ENCODE assay signal across 8 mouse cellular contexts in genomic region chr10:45486603-45486946, GRCm38 (mm10). TPM values are rescaled to one million over a fixed set of nuclear protein-coding genes. Genes with fewer than 3 reads are reported as not detected.
DNase-seq lines count a peak whose midpoint lies in the region; ATAC-seq and TF ChIP-seq lines count a peak whose summit lies in the region.

No protein-coding gene starts in this region.

- H3K36me3 ChIP-seq in spleen, adult 2 months (ENCODE audit: control insufficient read depth, insufficient read depth, low read length): no peaks in the 10 kb centered on the region
- H3K36me3 ChIP-seq in limb, embryonic 13.5 days: no peaks in the 10 kb centered on the region
- no peaks in the 10 kb centered on the region for H3K36me3 ChIP-seq in stomach, postnatal 0 days (ENCODE audit: control insufficient read depth, insufficient read depth, low read length)

- peaks cover 14% of the 10 kb centered on the region for H3K27me3 ChIP-seq in spleen, adult 2 months (ENCODE audit: control insufficient read depth, insufficient read depth, low read length)
- H3K27me3 ChIP-seq in limb, embryonic 13.5 days: peaks cover 34% of the 10 kb centered on the region
- peaks cover 7% of the 10 kb centered on the region; the same call in 1 of the 2 replicates for H3K27me3 ChIP-seq in stomach, postnatal 0 days (ENCODE audit: control insufficient read depth, insufficient read depth, low read length)

- WGBS in spleen, adult 2 months: 2% methylated on average over 37 of the region's 40 CpGs
- under 1% methylated on average over 39 of the region's 40 CpGs for WGBS in limb, embryonic 13.5 days
- under 1% methylated on average over 39 of the region's 40 CpGs for WGBS in stomach, postnatal 0 days

- H3K4me2 ChIP-seq in limb, embryonic 13.5 days (replicated peaks): peak overlapping the region; percentile 98
- H3K4me2 ChIP-seq in stomach, postnatal 0 days (replicated peaks; ENCODE audit: low read depth): peak overlapping the region; percentile 97

- no peak overlapping the region for H3K27ac ChIP-seq in spleen, adult 2 months (ENCODE audit: insufficient read depth, low read length)
- no peak overlapping the region for H3K27ac ChIP-seq in limb, embryonic 13.5 days
- H3K27ac ChIP-seq in stomach, postnatal 0 days (replicated peaks): no peak overlapping the region

- H3K9me3 ChIP-seq in limb, embryonic 13.5 days: no peaks in the 10 kb centered on the region
- no peaks in the 10 kb centered on the region for H3K9me3 ChIP-seq in stomach, postnatal 0 days (ENCODE audit: control insufficient read depth, low read length)

- peak; percentile 60 for DNase-seq in embryo, embryonic 11.5 days (ENCODE audit: low read depth, low spot score)
- no peak for DNase-seq in embryo, embryonic 11 days
- no peak for DNase-seq in spleen, adult 2 months (ENCODE audit: low read depth in 1 of 2, low spot score in 2 of 2)
- no peak for DNase-seq in spleen, postnatal 10 days (ENCODE audit: low spot score in 2 of 2)
- DNase-seq in stomach, postnatal 0 days (ENCODE audit: low spot score): no peak
- DNase-seq in MN1 (ENCODE audit: low spot score): no peak
- no peak for DNase-seq in ovary, postnatal 10 days (ENCODE audit: low spot score)

- H3K4me1 ChIP-seq in spleen, adult 2 months (ENCODE audit: control insufficient read depth, insufficient read depth, insufficient read length): peaks cover 10% of the 10 kb centered on the region; the same call in 1 of the 2 replicates
- H3K4me1 ChIP-seq in limb, embryonic 13.5 days: peaks cover 4% of the 10 kb centered on the region; the same call in 1 of the 2 replicates
- 0 out of 2 replicates have a peak, but pooled peaks cover 4% of the 10 kb centered on the region for H3K4me1 ChIP-seq in stomach, postnatal 0 days (replicated peaks; ENCODE audit: control insufficient read depth, insufficient read depth)

- no peak for TF ChIP-seq POLR2A in spleen, adult 2 months (IDR thresholded peaks at IDR 0.05; ENCODE audit: low read depth, low read length)

- peak overlapping the region; percentile 48 for H3K9ac ChIP-seq in limb, embryonic 13.5 days
- no peak overlapping the region for H3K9ac ChIP-seq in stomach, postnatal 0 days (ENCODE audit: low read length)

- no peak for TF ChIP-seq CTCF in spleen, adult 2 months (IDR thresholded peaks at IDR 0.05; ENCODE audit: extremely low read depth, insufficient read depth, insufficient read length, insufficient replicate concordance)
- no peak for TF ChIP-seq CTCF in stomach, postnatal 0 days (IDR thresholded peaks at IDR 0.05; ENCODE audit: low read depth)

- H3K4me3 ChIP-seq in spleen, adult 2 months (ENCODE audit: extremely low read depth, insufficient read depth, insufficient read length): peak overlapping the region; percentile 53
- peak overlapping the region; percentile 70 for H3K4me3 ChIP-seq in limb, embryonic 13.5 days
- peak overlapping the region; percentile 57 for H3K4me3 ChIP-seq in stomach, postnatal 0 days (ENCODE audit: low read depth, low read length)

- no peak for TF ChIP-seq EP300 in stomach, postnatal 0 days (optimal IDR thresholded peaks at IDR 0.05)

- peak; percentile 55; the same call in 1 of the 2 replicates for ATAC-seq in limb, embryonic 13.5 days (ENCODE audit: low FRiP score, low read depth)
- ATAC-seq in stomach, postnatal 0 days (ENCODE audit: low FRiP score, low TSS enrichment): no peak

RNA-seq across cellular contexts. Expression of gene Lin28b, which starts 0.4 kb away (rescaled TPM):
- polyA plus RNA-seq in spleen, adult 2 months (2012; rRNA removed): not detected in 2 replicates
- polyA plus RNA-seq in limb, embryonic 13.5 days (2015; fragmentation: Nextera tagmentation; extraction: Ambion mirVana): 3.7 and 5.5 TPM in 2 replicates
- polyA plus RNA-seq in stomach, postnatal 0 days (2015; fragmentation: Nextera tagmentation; extraction: Ambion mirVana): 0.07 and 0.08 TPM in 2 replicates
